Mouse (Mus musculus): Measurements from ENCODE around the gene Mff. TPM values are rescaled to one million over a fixed set of nuclear protein-coding genes. Genes with fewer than 3 reads are reported as not detected.

The Mff gene
- polyA plus RNA-seq (2015; fragmentation: Nextera tagmentation; extraction: Ambion mirVana): 170 and 177 TPM in 2 replicates

DNA sequence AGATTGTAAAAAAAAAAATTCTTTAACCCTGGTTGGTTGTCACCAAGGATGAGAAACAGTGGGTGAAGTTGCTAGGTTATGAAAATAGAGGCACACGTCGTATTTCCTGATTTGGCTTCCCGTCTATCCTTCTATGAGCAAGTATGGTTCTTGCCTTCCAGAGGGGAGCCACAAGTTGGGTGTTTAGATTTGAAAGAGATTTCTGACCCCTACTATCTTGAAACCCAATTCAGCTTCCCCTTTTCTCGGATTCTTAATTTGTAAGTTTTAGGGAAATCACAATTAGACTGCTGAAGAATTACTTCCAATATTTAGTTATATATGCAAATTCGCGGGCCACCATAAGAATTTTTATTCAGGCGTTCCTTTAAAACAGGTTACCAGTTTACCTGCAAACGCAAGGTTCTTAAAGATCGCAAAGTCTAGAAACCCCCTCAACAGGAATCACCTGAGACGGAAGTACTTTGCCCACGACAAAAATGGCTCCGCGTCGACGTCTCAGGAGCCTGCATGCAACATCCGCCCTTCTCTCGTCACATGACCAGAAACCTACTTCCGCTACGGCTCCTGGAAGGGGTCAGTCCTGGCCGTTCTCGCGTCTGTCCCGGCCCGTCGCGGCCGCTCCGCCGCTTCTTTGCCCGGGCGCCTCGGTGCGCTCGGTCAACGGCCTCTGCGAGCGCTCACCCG is at the start of gene Mff:
Gene Mff (plus strand): TSS at position 552 of the 687 bp plus-strand sequence.
- peak within 1 kb of the TSS; percentile 69 for H3K27ac ChIP-seq (ENCODE audit: low read length)
- peaks cover 8% of the 10 kb centered on the region for H3K4me1 ChIP-seq (ENCODE audit: control insufficient read depth, insufficient read depth, low read length)
- peak; percentile 99 for ATAC-seq (ENCODE audit: insufficient read depth, low FRiP score)
- H3K27me3 ChIP-seq (ENCODE audit: control insufficient read depth, insufficient read depth, low read length): no peaks in the 10 kb centered on the region; the same call in 1 of the 2 replicates
- no peaks in the 10 kb centered on the region for H3K36me3 ChIP-seq (ENCODE audit: control insufficient read depth, insufficient read depth, low read length)
- no peaks in the 10 kb centered on the region for H3K9me3 ChIP-seq (replicated peaks; ENCODE audit: control insufficient read depth, low read length)
- 9% methylated on average over 38 of the region's 38 CpGs for WGBS
- H3K9ac ChIP-seq (ENCODE audit: low read length): peak within 1 kb of the TSS; percentile 98
- H3K4me3 ChIP-seq (replicated peaks; ENCODE audit: low read length): peak within 1 kb of the TSS; percentile 81
- peak within 1 kb of the TSS; percentile 90 for H3K4me2 ChIP-seq (ENCODE audit: low read depth, low read length)

DNA sequence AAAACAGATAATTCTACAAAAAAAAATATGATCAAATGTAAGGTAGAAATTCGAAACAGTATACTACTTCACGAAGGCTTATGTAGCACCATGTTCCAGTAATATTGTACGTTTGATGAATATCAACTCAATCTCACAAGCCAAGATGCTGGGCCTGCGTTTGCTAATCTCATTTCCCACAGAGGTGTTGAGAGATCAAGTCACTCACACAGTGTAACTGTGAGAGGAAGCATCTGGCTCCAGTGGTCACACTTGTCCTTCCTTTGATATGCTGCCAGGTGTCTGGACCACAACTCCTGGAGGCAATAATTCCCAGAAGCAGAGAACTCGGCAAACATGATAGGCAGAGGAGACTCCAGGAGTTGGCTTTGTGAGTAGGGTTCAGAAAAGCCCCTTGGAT is 38.4 kb upstream of the Mff start:
- no peaks in the 10 kb centered on the region for H3K4me1 ChIP-seq (ENCODE audit: control insufficient read depth, insufficient read depth, low read length)
- no peaks in the 10 kb centered on the region for H3K9me3 ChIP-seq (replicated peaks; ENCODE audit: control insufficient read depth, low read length)
- 81% methylated on average over 5 of the region's 5 CpGs for WGBS
- no peaks in the 10 kb centered on the region for H3K36me3 ChIP-seq (ENCODE audit: control insufficient read depth, insufficient read depth, low read length)
- no peak overlapping the region for H3K27ac ChIP-seq (ENCODE audit: low read length)
- H3K27me3 ChIP-seq (ENCODE audit: control insufficient read depth, insufficient read depth, low read length): no peaks in the 10 kb centered on the region
- no peak overlapping the region for H3K9ac ChIP-seq (ENCODE audit: low read length)
- no peak overlapping the region for H3K4me3 ChIP-seq (replicated peaks; ENCODE audit: low read length)
- no peak for ATAC-seq (ENCODE audit: insufficient read depth, low FRiP score)
- H3K4me2 ChIP-seq (ENCODE audit: low read depth, low read length): no peak overlapping the region

DNA sequence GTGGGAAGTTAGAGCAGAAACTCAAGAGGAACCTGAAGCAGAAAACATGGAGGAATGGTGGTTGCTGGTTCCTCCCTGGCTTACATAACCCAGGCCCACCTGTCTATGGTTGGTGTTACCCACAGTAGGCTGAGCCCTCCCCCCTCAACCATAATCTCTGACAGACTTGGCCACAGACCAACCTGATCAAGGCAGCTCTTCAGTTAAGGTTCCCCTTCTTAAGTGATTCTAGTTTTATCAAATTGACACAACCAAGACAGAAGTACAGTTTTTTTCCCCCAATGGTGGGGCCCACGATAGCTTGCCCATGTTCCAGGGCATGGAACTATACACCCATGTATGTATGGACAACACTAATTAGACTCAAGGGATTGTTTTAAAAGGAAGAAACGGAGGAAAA is 37.8 kb upstream of the Mff start:
- H3K4me3 ChIP-seq (replicated peaks; ENCODE audit: low read length): no peak overlapping the region
- no peak for ATAC-seq (ENCODE audit: insufficient read depth, low FRiP score)
- no peak overlapping the region for H3K27ac ChIP-seq (ENCODE audit: low read length)
- H3K36me3 ChIP-seq (ENCODE audit: control insufficient read depth, insufficient read depth, low read length): no peaks in the 10 kb centered on the region
- 75% methylated on average over 2 of the region's 2 CpGs for WGBS
- H3K4me1 ChIP-seq (ENCODE audit: control insufficient read depth, insufficient read depth, low read length): no peaks in the 10 kb centered on the region
- H3K27me3 ChIP-seq (ENCODE audit: control insufficient read depth, insufficient read depth, low read length): no peaks in the 10 kb centered on the region
- H3K4me2 ChIP-seq (ENCODE audit: low read depth, low read length): no peak overlapping the region
- H3K9ac ChIP-seq (ENCODE audit: low read length): no peak overlapping the region
- no peaks in the 10 kb centered on the region for H3K9me3 ChIP-seq (replicated peaks; ENCODE audit: control insufficient read depth, low read length)

DNA sequence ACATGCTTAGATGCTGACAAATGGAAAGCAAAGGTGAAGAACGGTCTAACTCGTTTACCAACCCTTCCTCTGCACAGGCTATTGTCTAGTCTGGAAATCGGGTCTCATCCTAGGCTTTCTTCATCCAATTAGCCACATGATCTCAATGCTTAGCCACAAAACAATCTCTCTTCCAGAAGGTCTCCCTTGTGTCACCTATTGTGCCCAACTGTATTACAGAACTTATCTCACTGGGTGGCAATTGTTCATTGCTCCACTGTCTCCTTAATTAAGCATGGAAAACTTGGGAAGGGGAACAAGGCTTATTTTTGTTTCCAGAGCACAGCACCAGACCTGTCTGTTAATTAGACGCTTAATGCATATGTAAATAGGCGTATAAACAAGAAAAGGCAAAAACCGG is 36.8 kb upstream of the Mff start:
- Histone ChIP-seq H3K9me3 (replicated peaks; ENCODE audit: control insufficient read depth, low read length) (no peaks in the 10 kb centered on the region), H3K27me3 (ENCODE audit: control insufficient read depth, insufficient read depth, low read length) (no peaks in the 10 kb centered on the region), H3K36me3 (ENCODE audit: control insufficient read depth, insufficient read depth, low read length) (no peaks in the 10 kb centered on the region), H3K27ac (ENCODE audit: low read length) (no peak overlapping the region), H3K4me1 (ENCODE audit: control insufficient read depth, insufficient read depth, low read length) (no peaks in the 10 kb centered on the region), H3K4me2 (ENCODE audit: low read depth, low read length) (no peak overlapping the region), H3K4me3 (replicated peaks; ENCODE audit: low read length) (no peak overlapping the region), H3K9ac (ENCODE audit: low read length) (no peak overlapping the region)
- ATAC-seq (ENCODE audit: insufficient read depth, low FRiP score): no peak
- 86% methylated on average over 6 of the region's 6 CpGs for WGBS

DNA sequence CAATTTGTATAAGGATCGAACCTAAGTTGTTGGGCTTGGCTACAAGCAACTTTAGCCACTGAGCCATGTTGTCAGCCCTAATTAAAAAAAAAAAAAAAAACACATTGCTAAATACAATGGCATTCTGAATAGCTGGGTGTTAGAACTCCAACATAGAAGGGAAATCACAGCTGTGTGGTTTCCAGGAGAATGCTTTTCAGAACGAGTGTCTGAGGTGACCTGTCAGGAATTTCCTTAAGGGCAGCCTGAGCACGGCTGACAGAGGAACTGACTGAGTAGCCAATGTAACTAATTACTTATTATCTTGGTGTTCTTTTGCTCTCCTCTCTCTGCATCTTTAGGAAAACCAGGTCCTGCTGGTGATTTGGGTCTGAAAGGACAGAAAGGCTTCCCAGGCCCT is 28.8 kb upstream of the Mff start:
- no peaks in the 10 kb centered on the region for H3K36me3 ChIP-seq (ENCODE audit: control insufficient read depth, insufficient read depth, low read length)
- H3K9me3 ChIP-seq (replicated peaks; ENCODE audit: control insufficient read depth, low read length): no peaks in the 10 kb centered on the region
- ATAC-seq (ENCODE audit: insufficient read depth, low FRiP score): no peak
- H3K9ac ChIP-seq (ENCODE audit: low read length): no peak overlapping the region
- no peak overlapping the region for H3K27ac ChIP-seq (ENCODE audit: low read length)
- H3K4me3 ChIP-seq (replicated peaks; ENCODE audit: low read length): no peak overlapping the region
- no peak overlapping the region for H3K4me2 ChIP-seq (ENCODE audit: low read depth, low read length)
- no peaks in the 10 kb centered on the region for H3K4me1 ChIP-seq (ENCODE audit: control insufficient read depth, insufficient read depth, low read length)
- no peaks in the 10 kb centered on the region for H3K27me3 ChIP-seq (ENCODE audit: control insufficient read depth, insufficient read depth, low read length)
- WGBS: 51% methylated on average over 3 of the region's 3 CpGs

DNA sequence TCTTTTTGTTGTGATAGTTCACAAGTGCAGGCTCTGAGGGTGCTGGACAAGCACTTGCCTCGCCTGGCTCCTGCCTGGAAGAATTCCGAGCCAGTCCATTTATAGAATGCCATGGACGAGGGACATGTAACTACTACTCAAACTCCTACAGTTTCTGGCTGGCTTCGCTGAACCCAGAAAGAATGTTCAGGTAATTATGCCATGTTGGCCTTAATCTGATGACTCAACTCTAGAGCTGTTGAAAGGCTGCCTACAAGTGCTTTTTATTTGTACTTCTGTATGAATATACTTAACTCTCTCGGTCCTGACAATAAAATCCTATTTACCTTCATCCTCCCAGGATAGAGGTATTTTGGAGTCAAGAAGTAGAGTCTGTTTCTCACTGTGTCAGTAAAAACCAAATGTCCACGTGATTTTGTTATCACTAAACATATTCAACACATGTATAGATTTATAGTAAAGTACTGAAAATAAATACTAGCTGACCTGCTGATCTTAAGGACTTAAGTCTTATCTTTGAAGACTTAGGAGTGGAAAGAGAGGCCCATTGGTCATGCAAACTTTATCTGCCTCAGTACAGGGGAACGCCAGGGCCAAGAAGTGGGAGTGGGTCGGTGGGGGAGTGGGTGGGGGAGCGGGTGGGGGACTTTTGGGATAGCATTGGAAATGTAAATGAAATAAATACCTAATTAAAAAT is 6.7 kb upstream of the Mff start:
- Histone ChIP-seq H3K36me3 (ENCODE audit: control insufficient read depth, insufficient read depth, low read length) (no peaks in the 10 kb centered on the region), H3K4me2 (ENCODE audit: low read depth, low read length) (no peak overlapping the region), H3K4me3 (replicated peaks; ENCODE audit: low read length) (no peak overlapping the region), H3K9me3 (replicated peaks; ENCODE audit: control insufficient read depth, low read length) (no peaks in the 10 kb centered on the region), H3K27ac (ENCODE audit: low read length) (no peak overlapping the region), H3K4me1 (ENCODE audit: control insufficient read depth, insufficient read depth, low read length) (no peaks in the 10 kb centered on the region), H3K9ac (ENCODE audit: low read length) (no peak overlapping the region), H3K27me3 (ENCODE audit: control insufficient read depth, insufficient read depth, low read length) (no peaks in the 10 kb centered on the region; the same call in 1 of the 2 replicates)
- ATAC-seq (ENCODE audit: insufficient read depth, low FRiP score): no peak
- 55% methylated on average over 9 of the region's 9 CpGs for WGBS

DNA sequence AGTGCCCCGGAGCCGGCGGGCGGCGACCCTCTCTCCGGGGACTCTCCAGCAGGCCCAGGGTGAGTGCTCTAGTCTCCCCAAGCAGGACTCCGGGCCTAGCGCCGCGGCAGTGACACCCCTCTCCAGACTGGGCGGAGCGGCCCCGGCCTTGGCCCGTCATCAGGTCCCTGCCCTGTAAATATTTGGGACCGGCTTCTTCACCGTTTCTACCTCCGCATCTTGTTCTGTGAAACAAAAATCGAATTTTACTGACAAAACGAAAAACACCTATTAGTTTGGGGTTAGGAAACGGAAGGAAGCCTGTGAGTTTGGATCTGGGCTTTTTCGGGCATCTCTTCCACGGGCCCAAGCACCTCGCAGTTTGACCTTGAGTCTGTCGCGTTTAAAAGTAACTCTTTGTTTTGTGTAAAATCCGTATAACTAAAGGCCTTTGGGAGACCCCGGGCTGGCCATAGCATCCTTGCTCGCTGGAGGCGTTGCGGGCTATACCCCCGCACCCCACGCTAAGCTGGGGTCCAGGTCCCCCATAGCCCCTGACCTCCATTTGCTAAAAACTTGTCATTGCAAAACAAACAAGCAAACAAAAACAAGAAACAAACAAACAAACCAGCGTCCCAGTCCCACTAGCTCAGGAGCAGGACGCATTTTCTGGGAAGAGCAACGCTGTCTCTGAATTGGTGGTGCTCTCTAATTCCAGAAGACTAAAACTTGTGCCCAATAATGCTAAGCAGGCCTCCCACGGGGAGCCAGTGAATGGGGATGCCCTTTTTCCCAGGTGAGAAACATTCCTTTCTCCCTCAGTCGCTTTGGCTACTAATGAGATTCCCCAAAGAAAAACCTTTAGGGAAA is 560 bp downstream of the Mff start:
- Histone ChIP-seq H3K27ac (ENCODE audit: low read length) (peak overlapping the region; percentile 69), H3K4me2 (ENCODE audit: low read depth, low read length) (peak overlapping the region; percentile 90), H3K9me3 (replicated peaks; ENCODE audit: control insufficient read depth, low read length) (no peaks in the 10 kb centered on the region), H3K9ac (ENCODE audit: low read length) (peak overlapping the region; percentile 98), H3K4me3 (replicated peaks; ENCODE audit: low read length) (peak overlapping the region; percentile 81), H3K27me3 (ENCODE audit: control insufficient read depth, insufficient read depth, low read length) (no peaks in the 10 kb centered on the region; the same call in 1 of the 2 replicates), H3K36me3 (ENCODE audit: control insufficient read depth, insufficient read depth, low read length) (no peaks in the 10 kb centered on the region), H3K4me1 (ENCODE audit: control insufficient read depth, insufficient read depth, low read length) (peaks cover 8% of the 10 kb centered on the region)
- ATAC-seq (ENCODE audit: insufficient read depth, low FRiP score): peak; percentile 97
- WGBS: under 1% methylated on average over 37 of the region's 37 CpGs

DNA sequence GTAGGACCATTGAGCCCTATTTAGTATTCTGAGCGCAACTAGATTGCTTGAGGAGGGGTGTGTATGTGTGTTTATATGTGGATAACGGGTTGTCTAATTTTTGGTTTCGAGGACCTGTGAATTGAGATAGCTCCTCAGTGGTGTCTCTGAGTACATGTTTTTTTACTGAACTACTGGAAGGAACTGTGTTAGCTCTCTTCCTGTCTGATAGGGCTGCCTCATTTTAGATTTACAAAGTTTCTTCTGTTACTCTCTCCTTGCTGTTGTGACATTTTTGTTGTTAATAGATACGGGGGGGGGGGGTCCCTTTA is 1.1 kb downstream of the Mff start:
- Histone ChIP-seq H3K4me3 (replicated peaks; ENCODE audit: low read length) (peak overlapping the region; percentile 81), H3K27ac (ENCODE audit: low read length) (no peak overlapping the region), H3K4me2 (ENCODE audit: low read depth, low read length) (peak overlapping the region; percentile 90), H3K4me1 (ENCODE audit: control insufficient read depth, insufficient read depth, low read length) (peaks cover 8% of the 10 kb centered on the region), H3K9ac (ENCODE audit: low read length) (peak overlapping the region; percentile 98), H3K27me3 (ENCODE audit: control insufficient read depth, insufficient read depth, low read length) (no peaks in the 10 kb centered on the region; the same call in 1 of the 2 replicates), H3K36me3 (ENCODE audit: control insufficient read depth, insufficient read depth, low read length) (no peaks in the 10 kb centered on the region; the same call in 1 of the 2 replicates), H3K9me3 (replicated peaks; ENCODE audit: control insufficient read depth, low read length) (no peaks in the 10 kb centered on the region)
- no peak for ATAC-seq (ENCODE audit: insufficient read depth, low FRiP score)
- WGBS: 64% methylated on average over 4 of the region's 4 CpGs

DNA sequence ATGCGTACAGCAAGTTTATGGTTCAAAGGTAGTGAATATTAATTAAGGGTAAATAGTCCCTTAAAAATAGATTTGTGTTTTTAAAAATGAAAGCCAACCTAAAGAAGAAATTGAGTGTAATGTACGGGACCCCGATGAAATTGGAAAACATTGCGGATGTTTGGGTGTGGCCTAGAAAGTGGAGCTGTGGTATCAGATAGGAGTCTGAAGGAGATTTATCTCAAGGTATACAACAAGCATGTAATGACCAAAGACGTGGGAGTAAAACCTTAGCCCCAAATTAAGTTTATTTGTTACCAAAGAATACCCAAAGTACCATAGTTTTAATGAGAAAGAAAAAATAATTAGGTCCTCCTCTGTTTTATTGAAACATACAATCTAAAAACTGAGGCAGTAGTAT is 1.8 kb downstream of the Mff start:
- Histone ChIP-seq H3K9me3 (replicated peaks; ENCODE audit: control insufficient read depth, low read length) (no peaks in the 10 kb centered on the region), H3K4me3 (replicated peaks; ENCODE audit: low read length) (no peak overlapping the region), H3K27ac (ENCODE audit: low read length) (no peak overlapping the region), H3K27me3 (ENCODE audit: control insufficient read depth, insufficient read depth, low read length) (no peaks in the 10 kb centered on the region; the same call in 1 of the 2 replicates), H3K4me1 (ENCODE audit: control insufficient read depth, insufficient read depth, low read length) (peaks cover 8% of the 10 kb centered on the region), H3K9ac (ENCODE audit: low read length) (no peak overlapping the region), H3K36me3 (ENCODE audit: control insufficient read depth, insufficient read depth, low read length) (no peaks in the 10 kb centered on the region; the same call in 1 of the 2 replicates), H3K4me2 (ENCODE audit: low read depth, low read length) (no peak overlapping the region)
- WGBS: 88% methylated on average over 5 of the region's 5 CpGs
- ATAC-seq (ENCODE audit: insufficient read depth, low FRiP score): no peak
